Mouse (Mus musculus): ENCODE results near the gene Ucp3.

GRCm38 (mm10) chr7:100524669-100525068, 51.9 kb downstream of the Ucp3 start:
- TF ChIP-seq CTCF (IDR thresholded peaks at IDR 0.05; ENCODE audit: control insufficient read depth, insufficient read depth, insufficient read length) (no peak), MAX (IDR thresholded peaks at IDR 0.05) (no peak)
